Mouse (Mus musculus): ENCODE measurements at regions not wholly inside any gene's neighbourhood (a gene's known extent, or its start where the extent isn't known, plus 50 kb on each side); places are given as distances from the start of the nearest gene placed in this dataset.

DNA sequence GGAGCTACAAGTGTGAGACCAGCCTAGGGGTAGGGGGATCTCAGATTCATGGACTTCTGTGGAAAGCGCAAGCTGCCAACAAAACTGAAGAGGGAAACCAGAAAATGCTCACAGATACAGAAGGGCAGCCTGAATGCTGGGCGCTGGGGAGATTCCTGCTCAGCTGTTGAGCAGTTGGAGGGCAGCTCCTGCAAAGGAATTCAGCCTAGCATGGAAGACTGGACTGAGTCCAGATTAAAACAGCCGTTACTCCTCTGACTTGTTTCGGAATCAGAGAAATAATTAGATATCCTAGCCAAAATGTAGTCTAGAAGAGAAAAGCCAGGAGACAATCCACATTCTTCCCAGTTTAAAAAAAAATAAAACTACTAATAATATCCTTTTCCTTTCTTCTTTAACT, 83.7 kb downstream of the Asb9 start:
- peak; percentile 1 for DNase-seq

Measured in right cerebral cortex, postnatal 4 days (tissue).